Mouse (Mus musculus) heart, postnatal 0 days (tissue): ENCODE measurements around the gene Map4k4. TPM values are rescaled to one million over a fixed set of nuclear protein-coding genes. Genes with fewer than 3 reads are reported as not detected.

ENCODE experiments used
- ATAC-seq: fragments of 200-750 bp; cut with Nextera tagmentation; 2 replicates; pipeline ENCODE4 v1.8.0; 2017; ENCODE audit warnings: low read depth, moderate number of reproducible peaks, moderate library complexity; ENCODE audit not compliant: insufficient read depth
- DNase-seq: peaks from one replicate; pipeline ENCODE4 v3.0.0-alpha.2; 2016; ENCODE audit warnings: low spot score
- H3K27ac ChIP-seq: fragments of 300-500 bp; sonication (generic); 2 replicates; pipeline ENCODE4 v1.5.1; 2014; ENCODE audit warnings: low read depth, mild to moderate bottlenecking
- H3K27me3 ChIP-seq: fragments of 300-500 bp; sonication (generic); 2 replicates; pipeline ENCODE4 v1.6.1; 2014; ENCODE audit warnings: low read length, mixed read lengths; ENCODE audit not compliant: control insufficient read depth, insufficient read depth
- H3K36me3 ChIP-seq: fragments of 300-500 bp; sonication (generic); replicated peaks from 2 replicates; pipeline ENCODE4 v1.6.1; 2014; ENCODE audit warnings: low read length, mixed read lengths; ENCODE audit not compliant: control insufficient read depth, insufficient read depth
- H3K4me1 ChIP-seq: fragments of 300-500 bp; sonication (generic); 2 replicates; pipeline ENCODE4 v1.6.1; 2014; ENCODE audit warnings: antibody characterized with exemption; ENCODE audit not compliant: control insufficient read depth, insufficient read depth
- H3K4me2 ChIP-seq: fragments of 300-500 bp; sonication (generic); 2 replicates; pipeline ENCODE4 v1.6.1; 2014; ENCODE audit warnings: low read depth, mild to moderate bottlenecking, low read length, moderate library complexity
- H3K4me3 ChIP-seq: fragments of 300-500 bp; sonication (generic); 2 replicates; pipeline ENCODE4 v1.5.1; 2014; ENCODE audit warnings: low read depth, low read length
- H3K9ac ChIP-seq: fragments of 300-500 bp; sonication (generic); replicated peaks from 2 replicates; pipeline ENCODE4 v1.6.1; 2014; ENCODE audit warnings: low read depth, low read length, mixed read lengths
- H3K9me3 ChIP-seq: fragments of 300-500 bp; sonication (generic); replicated peaks from 2 replicates; pipeline ENCODE4 v1.6.1; 2016; ENCODE audit warnings: low read length; ENCODE audit not compliant: control insufficient read depth
- CTCF ChIP-seq: IDR thresholded peaks from 2 replicates; pipeline ENCODE4 v1.5.1; 2016; ENCODE audit warnings: antibody characterized with exemption, control low read depth, low read depth
- EP300 ChIP-seq: IDR thresholded peaks from 2 replicates; pipeline ENCODE4 v1.6.1; 2016; ENCODE audit warnings: antibody characterized with exemption, low read depth
- WGBS: fragments of 180-500 bp; shearing (Covaris S2); extraction: QIAGEN DNeasy Blood & Tissue Kit; methylation state at CpG from one replicate; pipeline ENCODE4 v1.1.7; 2014; 5-methylcytosine and 5-hydroxymethylcytosine counted together
- polyA plus RNA-seq: library from polyadenylated mRNA; unstranded; fragments of >200 nt; fragmentation: Nextera tagmentation; extraction: Ambion mirVana; gene quantifications from 2 replicates; pipeline ENCODE4 v1.2.1, GENCODE M21; 2015
- total RNA-seq: library from RNA; depleted of rRNA; stranded (reverse); fragments of >200 nt; gene quantifications from 2 replicates; pipeline ENCODE4 v1.2.3, GENCODE M21; 2014; ENCODE audit warnings: low replicate concordance

The Map4k4 gene
- total and polyA plus RNA-seq, 2 experiments from 2014 or later = 17.4 to 129 TPM

DNA sequence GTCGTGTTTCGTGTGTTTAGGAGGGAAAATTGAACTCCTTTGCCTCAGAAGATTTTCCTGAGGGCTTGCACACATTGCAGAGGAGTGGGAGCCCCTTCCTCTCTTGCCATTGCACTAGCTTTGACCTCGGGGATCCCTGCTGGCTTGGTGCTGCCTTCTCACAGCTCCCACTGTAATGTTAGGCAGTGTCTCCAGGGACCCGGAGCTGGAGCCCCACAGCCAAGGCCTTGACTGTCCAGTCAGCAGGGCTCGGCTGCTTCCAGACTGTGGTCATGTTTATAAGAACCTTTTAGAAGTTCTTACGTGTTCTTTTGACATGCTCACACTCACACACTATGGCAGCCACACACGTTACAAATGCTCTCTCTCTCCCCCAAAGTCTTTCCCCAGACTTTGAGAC lies 93.2 kb downstream of the Map4k4 start:
- Histone ChIP-seq H3K27ac (no peak overlapping the region), H3K4me2 (no peak overlapping the region), H3K9me3 (no peaks in the 10 kb centered on the region), H3K4me3 (no peak overlapping the region), H3K36me3 (peaks cover 91% of the 10 kb centered on the region), H3K4me1 (no peaks in the 10 kb centered on the region), H3K27me3 (no peaks in the 10 kb centered on the region), H3K9ac (no peak overlapping the region)
- no peak for DNase-seq
- TF ChIP-seq EP300 (no peak), CTCF (no peak)
- WGBS = 88% methylated on average over 7 of the region's 7 CpGs
- ATAC-seq = no peak

DNA sequence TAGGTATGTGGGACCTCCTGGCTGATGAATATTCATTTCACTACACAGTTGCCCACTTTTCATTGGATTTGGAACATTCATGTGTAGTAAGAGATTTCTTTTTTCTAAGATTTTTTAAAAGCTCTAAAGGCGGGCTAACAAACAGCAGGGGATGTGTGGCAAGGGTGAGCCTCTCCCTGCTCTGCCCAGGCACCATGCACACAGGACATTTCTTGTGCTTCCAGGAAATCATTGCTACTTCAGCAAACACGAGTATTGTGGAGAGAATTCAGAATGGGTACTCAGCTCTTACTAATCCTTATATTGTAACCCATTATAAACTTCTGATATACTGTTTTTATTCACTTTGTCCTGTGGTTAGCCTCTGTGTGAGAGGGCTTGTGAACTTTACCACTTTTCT lies 94.9 kb downstream of the Map4k4 start:
- Histone ChIP-seq H3K27ac (no peak overlapping the region), H3K4me2 (no peak overlapping the region), H3K4me3 (no peak overlapping the region), H3K9ac (no peak overlapping the region), H3K27me3 (no peaks in the 10 kb centered on the region), H3K9me3 (no peaks in the 10 kb centered on the region), H3K4me1 (no peaks in the 10 kb centered on the region), H3K36me3 (peaks cover 90% of the 10 kb centered on the region)
- TF ChIP-seq CTCF (no peak), EP300 (no peak)
- 87% methylated on average over 2 of the region's 2 CpGs for WGBS
- DNase-seq (no peak), ATAC-seq (no peak)

DNA sequence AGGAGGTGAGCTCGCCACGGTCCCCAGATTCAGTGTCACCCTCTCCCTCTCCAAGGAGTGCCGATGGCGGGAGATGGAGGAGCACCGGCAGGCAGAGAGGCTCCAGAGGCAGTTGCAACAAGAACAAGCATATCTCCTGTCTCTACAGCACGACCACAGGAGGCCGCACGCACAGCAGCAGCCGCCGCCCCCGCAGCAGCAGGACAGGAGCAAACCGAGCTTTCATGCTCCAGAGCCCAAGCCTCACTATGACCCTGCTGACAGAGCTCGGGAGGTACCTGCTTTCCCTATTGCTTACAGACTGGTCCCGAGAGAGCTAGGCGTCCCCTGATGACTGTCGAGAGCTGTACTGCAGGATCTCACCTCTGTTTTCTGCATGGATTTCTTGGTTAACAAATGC lies 99.8 kb downstream of the Map4k4 start:
- TF ChIP-seq EP300 (no peak), CTCF (no peak)
- H3K4me1 ChIP-seq = no peaks in the 10 kb centered on the region
- no peak overlapping the region for H3K4me3 ChIP-seq
- WGBS = 61% methylated on average over 16 of the region's 16 CpGs
- H3K27me3 ChIP-seq = no peaks in the 10 kb centered on the region
- ATAC-seq (no peak), DNase-seq (no peak)
- H3K36me3 ChIP-seq = peaks cover 92% of the 10 kb centered on the region
- no peak overlapping the region for H3K4me2 ChIP-seq
- no peak overlapping the region for H3K27ac ChIP-seq
- no peaks in the 10 kb centered on the region for H3K9me3 ChIP-seq
- H3K9ac ChIP-seq = no peak overlapping the region

DNA sequence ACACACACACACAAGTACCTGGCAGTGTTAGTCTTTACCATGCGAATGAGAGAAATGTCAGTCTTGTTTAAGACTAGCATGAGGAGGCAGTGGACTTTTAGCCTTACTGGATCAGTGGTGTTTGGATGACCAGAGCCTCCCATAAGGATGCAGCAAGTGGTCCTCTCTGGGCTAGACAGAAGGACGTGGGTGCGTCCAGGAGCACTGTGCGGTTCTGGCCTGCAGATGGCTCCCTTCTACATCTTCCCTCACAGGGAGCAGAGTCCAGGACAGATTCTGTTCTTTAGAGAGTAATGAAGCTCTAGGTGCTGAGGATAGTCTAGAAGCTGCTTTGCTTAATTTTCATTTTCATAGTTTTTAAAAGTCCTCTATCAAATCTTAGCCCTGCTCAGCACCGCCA lies 100.2 kb downstream of the Map4k4 start:
- peak; percentile 60; the same call in 1 of the 2 replicates for ATAC-seq
- H3K4me2 ChIP-seq = no peak overlapping the region
- TF ChIP-seq CTCF (peak; percentile 41), EP300 (no peak)
- 59% methylated on average over 5 of the region's 5 CpGs for WGBS
- DNase-seq = peak; percentile 19
- H3K4me3 ChIP-seq = no peak overlapping the region
- no peaks in the 10 kb centered on the region for H3K4me1 ChIP-seq
- no peaks in the 10 kb centered on the region for H3K9me3 ChIP-seq
- no peaks in the 10 kb centered on the region for H3K27me3 ChIP-seq
- peaks cover 92% of the 10 kb centered on the region for H3K36me3 ChIP-seq
- H3K27ac ChIP-seq = no peak overlapping the region
- H3K9ac ChIP-seq = no peak overlapping the region

DNA sequence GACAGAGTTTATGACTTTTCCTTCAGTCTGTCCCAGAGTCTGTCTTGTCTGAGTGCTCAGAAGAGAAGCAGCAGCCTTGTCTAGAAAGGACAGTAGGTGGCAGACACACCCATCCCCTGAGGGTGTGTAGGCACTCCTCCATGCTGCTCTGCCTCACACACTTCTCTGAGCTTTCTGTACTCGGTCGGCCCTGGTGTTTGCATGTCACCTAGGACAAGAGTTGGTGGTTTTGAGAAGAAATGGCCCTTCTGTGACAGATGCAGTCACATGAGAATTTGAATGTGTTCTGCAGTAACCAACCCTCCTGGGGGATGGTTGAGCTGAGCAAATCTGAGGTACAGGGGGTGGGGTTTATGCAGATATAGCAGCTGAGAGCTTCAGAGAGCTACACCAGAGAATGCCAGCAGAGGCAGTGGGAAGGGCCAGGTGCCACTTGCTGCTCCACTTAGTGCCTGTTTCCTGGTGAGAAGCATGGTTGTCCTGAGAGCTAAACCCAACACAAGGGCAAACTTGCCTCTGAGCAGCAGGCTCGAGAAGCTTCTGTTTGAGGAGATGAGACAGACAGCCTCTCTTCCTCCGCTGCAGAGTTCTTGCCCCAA lies 101.5 kb downstream of the Map4k4 start:
- Histone ChIP-seq H3K4me3 (no peak overlapping the region), H3K4me1 (no peaks in the 10 kb centered on the region), H3K9me3 (no peaks in the 10 kb centered on the region), H3K9ac (no peak overlapping the region), H3K27me3 (no peaks in the 10 kb centered on the region), H3K36me3 (peaks cover 92% of the 10 kb centered on the region), H3K4me2 (no peak overlapping the region), H3K27ac (no peak overlapping the region)
- WGBS = 68% methylated on average over 4 of the region's 4 CpGs
- no peak for ATAC-seq
- TF ChIP-seq CTCF (no peak), EP300 (no peak)
- no peak for DNase-seq

DNA sequence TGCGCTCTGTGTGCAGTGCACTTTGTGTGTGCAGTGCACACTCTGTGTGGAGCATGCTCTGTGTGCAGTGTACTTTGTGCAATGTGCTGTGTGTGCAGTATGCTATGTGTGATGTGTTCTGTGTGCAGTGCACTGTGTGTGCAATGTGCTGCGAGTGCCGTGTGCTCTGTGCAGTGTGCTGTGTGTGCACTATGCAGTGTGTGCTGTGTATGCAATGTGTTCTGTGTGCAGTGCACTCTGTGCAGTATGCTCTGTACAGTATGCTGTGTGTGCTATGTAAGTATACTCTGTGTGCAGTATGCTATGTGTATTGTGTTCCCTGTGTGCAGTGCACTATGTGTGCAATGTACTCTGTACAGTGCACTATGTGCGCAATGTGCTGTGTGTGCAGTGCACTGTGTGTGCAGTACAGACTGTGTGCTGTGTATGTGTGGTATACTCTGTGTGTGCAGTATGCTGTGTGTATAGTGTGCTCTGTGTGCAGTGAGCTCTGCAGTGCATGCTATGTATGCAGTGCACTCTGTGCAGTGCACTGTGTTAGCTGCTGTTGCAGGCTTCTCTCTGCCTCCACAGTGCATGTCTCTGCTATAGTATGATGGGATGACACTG lies 105.4 kb downstream of the Map4k4 start:
- H3K4me1 ChIP-seq = no peaks in the 10 kb centered on the region
- no peak for TF ChIP-seq CTCF
- TF ChIP-seq EP300 = no peak
- no peaks in the 10 kb centered on the region for H3K27me3 ChIP-seq
- no peak overlapping the region for H3K4me3 ChIP-seq
- H3K4me2 ChIP-seq = no peak overlapping the region
- no peaks in the 10 kb centered on the region for H3K9me3 ChIP-seq
- H3K27ac ChIP-seq = no peak overlapping the region
- H3K36me3 ChIP-seq = peaks cover 92% of the 10 kb centered on the region
- 100% methylated on average over 4 of the region's 4 CpGs for WGBS
- H3K9ac ChIP-seq = no peak overlapping the region
- DNase-seq (no peak), ATAC-seq (0 out of 2 replicates have a peak, but pooled peaks have one; percentile 10)
